Mouse (Mus musculus): Measurements from ENCODE around the gene Maml3.

Maml3 gene

GRCm38 (mm10) chr3:51824506-51824905, 280.4 kb downstream of the Maml3 start:
- no peak for DNase-seq (ENCODE audit: low spot score in 2 of 2)

DNA sequence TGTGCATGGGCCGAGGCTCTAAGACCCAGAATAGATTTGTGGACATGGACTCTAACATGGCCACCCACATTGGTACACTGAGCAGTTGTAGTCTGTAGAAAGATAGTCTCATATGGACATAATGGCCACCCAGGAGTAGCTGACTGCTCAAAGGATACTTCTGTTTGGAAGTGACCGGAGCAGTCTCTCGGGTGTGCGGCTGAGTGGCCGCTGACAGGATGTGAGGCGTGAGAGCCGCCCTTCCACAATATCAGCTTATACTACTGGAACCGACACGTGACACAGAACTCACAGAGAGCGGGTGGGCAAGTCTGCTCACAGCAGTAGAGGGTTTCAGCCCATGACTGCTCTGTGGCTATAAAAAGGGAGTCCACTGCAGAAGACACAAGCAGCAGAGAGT, 283.3 kb downstream of the Maml3 start:
- no peak for DNase-seq (ENCODE audit: low spot score in 2 of 2)

DNA sequence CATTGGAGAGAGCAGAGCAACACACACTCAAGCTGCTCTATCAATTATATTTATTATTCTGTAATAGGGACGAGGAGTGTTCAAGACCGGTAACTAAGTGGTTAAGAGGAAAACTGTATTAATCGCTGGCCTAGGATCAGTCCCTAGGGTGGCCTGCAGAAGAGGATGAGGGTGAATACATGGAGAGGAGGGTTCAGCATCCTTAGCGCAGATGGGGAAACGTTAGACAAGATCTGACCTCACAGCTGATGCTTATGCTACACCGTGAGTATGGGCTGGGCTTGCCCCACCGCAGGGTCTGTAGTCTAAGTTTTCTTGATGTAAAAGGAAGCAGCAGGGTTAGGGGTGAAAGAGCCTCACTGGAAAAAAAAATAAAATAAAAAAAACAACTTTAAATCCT, 285.8 kb downstream of the Maml3 start:
- no peak for DNase-seq (ENCODE audit: low spot score in 2 of 2)

GRCm38 (mm10) chr3:51817919-51818318, 287.0 kb downstream of the Maml3 start:
- no peak for DNase-seq (ENCODE audit: low spot score in 2 of 2)

GRCm38 (mm10) chr3:51817329-51817728, 287.5 kb downstream of the Maml3 start:
- no peak for DNase-seq (ENCODE audit: low spot score in 2 of 2)

- no peak for DNase-seq (ENCODE audit: low spot score in 2 of 2)
These were observed 288.2 kb downstream of the Maml3 start for GRCm38 (mm10) chr3:51816517-51817285.

- DNase-seq (ENCODE audit: low spot score in 2 of 2) = no peak
These were observed 290.8 kb downstream of the Maml3 start for GRCm38 (mm10) chr3:51814073-51814472.

GRCm38 (mm10) chr3:51813186-51813585, 291.7 kb downstream of the Maml3 start:
- no peak for DNase-seq (ENCODE audit: low spot score in 2 of 2)

DNA sequence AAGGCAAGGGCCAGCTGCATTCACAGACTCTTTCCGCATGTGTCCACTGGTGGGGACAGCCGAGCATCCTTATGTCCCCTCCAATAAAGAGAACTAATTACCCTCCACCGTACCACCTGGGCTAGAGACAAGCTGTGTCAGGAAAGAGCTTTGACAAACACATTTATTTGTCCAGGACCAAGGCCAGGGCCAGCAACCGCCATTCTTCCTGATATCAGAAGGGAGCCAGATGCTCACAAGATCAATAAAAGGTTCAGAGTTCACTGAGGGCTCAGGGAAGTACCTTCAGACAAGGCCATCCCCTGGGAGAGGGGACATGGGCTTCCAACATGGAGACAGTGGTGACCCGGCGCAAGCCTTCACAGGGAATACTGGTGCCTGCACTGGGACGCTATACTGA, 294.1 kb downstream of the Maml3 start:
- no peak for DNase-seq (ENCODE audit: low spot score in 2 of 2)

DNA sequence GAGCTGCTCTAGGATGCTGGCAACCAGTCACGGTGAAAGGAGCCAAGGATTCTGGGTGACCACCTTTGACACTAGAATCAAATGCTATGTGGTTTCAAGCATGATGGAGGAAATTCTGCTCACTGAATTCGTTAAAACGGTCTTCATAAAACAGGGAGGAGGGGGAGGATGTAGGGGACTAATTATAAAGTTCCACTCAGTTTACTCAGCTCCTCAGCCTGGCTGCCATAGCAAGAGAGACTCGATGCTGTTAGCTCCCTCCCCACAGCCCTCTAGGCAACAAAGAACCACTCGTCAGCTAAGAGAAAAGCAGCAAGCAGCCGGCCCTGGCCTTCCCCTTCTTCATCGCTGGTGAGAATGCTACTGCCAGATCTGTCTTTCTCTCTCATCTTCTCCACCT, 295.1 kb downstream of the Maml3 start:
- no peak for DNase-seq (ENCODE audit: low spot score in 2 of 2)

DNA sequence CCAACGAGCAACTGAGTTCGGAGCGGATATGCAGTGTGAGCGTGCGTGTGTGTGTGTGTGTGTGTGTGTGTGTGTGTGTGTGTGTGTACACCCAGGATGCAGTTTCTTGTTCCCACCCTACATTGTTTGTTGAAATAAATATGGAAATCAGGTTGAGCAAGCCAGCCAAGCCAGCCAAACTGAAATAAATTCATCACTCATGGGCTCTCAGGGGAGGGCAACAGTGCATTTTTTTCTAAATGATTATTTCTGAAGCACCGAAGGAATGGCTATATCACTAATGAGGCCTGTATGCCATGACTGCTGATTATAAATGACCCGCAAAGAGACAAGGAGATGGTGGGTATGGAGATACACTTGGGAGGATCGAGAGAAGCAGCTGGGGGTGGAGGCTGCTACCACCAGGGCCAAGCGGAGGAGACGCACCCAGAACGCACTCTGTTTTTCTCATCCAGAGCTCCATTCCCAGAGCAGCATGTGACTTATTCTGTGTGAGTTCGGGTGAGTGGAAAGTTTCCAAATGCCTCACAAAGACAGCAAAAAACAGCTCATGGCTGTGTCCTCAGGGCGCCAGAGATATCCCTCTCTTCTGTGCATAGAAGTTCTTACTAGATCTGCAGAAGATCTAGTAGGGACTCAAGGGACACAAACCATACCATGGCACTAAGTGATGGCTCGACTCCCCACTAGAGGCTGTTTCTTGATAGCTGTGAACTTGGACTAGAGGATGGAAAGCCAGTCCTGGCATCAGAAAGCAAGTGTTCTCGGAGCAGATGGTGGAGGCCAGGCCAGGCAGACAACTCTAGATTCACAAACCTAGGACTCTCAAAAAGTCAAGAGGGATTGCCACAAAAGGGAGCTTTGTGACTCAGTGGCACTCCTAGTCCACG, 296.6 kb downstream of the Maml3 start:
- no peak for DNase-seq (ENCODE audit: low spot score in 2 of 2)

- no peak for DNase-seq (ENCODE audit: low spot score in 2 of 2)
These were observed 299.2 kb downstream of the Maml3 start for GRCm38 (mm10) chr3:51805488-51806318.

DNA sequence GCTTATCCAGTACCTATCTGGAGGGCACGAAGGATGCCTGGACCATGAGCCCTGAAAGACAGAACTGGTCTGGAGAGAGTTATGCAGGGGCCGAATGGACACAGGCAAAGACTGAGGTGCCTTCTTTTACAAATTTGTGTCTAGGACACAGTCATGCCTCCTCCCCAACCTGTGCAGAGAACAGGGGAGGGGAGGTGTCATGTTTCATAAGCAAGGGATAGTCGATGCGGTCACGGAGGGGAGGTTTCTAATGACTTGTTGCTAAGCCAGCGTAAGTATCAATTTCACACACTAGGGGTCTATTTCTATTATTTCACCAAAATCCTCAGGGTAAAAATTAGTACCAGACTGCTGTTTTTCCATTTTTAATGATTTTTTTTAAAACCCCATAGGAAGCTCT, 301.0 kb downstream of the Maml3 start:
- DNase-seq (ENCODE audit: low spot score in 2 of 2) = no peak

- no peak for DNase-seq (ENCODE audit: low spot score in 2 of 2)
These were observed 305.2 kb downstream of the Maml3 start for GRCm38 (mm10) chr3:51799650-51800049.

- no peak for DNase-seq (ENCODE audit: low spot score in 2 of 2)
These were observed 308.0 kb downstream of the Maml3 start for GRCm38 (mm10) chr3:51796838-51797237.

DNA sequence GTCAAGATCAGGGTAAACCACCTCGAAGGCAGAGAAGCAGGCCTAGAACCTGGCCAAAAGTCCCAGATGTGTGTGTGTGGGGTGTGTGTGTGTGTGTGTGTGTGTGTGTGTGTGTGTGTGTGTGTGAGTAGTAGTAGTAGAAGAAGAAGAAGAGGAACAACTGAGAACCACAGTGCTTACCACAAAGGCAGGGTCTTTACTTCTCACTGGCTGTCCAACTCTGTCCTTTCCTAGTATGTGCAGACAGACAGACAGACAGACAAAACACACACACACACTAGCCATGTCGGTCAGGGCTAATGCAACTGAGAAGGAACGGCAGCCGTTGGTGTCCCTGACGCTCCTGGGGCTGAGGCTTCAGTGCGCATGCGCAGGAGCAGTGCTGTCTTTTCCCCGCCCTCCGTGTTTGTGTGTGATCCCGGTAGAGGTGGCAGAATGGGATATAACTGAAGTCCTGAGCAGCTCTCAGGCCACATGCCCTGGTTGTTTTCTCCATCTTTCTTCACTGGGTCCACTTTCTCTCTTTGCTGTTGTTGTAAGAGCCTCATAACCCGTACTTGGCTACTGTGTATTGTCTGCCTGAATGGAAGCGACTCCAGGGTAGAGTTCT, 308.6 kb downstream of the Maml3 start:
- peak; percentile 16 to 54 for DNase-seq (ENCODE audit: low spot score in 2 of 2)

- no peak for DNase-seq (ENCODE audit: low spot score in 2 of 2)
These were observed 313.3 kb downstream of the Maml3 start for GRCm38 (mm10) chr3:51791542-51791941.

DNA sequence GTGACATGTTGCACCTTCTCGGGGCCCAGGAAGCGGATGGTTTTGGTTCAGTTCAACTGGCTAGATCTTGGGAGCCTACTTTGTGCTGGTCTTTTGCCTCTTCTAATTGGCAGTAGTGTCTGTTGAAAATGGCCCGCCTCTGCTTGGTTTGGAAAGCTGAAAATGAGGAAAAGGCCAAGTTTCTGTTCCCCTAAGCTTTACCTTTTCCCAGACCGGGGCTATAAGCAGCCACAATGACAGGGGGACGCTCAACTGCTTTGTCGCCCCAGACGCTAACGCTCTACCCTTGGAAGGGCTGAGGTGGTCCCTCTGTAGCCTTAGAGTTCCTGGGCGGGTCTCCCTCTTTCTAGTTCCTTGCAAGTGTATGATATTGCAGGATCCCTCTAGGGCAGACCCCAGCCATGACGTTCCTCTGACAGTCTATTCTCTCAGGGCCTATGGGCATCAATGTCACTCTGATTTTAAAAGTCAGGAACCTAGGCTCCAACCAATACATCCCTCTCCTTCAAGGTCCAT, 315.4 kb downstream of the Maml3 start:
- no peak for DNase-seq (ENCODE audit: low spot score in 2 of 2)

- peak; percentile 6 to 47 for DNase-seq (ENCODE audit: low spot score in 2 of 2)
These were observed 316.1 kb downstream of the Maml3 start for GRCm38 (mm10) chr3:51788591-51789339.

DNA sequence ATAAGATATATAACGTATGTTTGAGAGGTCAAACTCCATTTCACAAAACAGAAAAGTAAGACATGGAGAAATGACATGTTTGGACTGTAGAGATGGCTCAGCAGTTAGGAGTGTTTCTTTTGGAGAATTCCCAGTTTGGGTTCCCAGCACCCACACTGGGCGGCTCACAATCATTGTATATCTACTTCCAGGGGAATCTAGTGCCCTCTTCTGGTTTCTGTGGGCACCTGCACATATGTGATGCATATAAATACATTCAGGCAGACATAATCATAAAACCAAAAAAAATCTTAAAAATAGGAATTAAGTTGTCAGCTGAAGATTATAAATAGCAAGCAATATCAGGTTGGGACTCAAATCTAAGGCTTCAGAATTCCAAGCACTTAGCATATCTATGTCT, 316.9 kb downstream of the Maml3 start:
- no peak for DNase-seq (ENCODE audit: low spot score in 2 of 2)

GRCm38 (mm10) chr3:51785796-51786195, 319.1 kb downstream of the Maml3 start:
- DNase-seq (ENCODE audit: low spot score in 2 of 2) = no peak
